Mouse (Mus musculus) heart, adult 2 months (tissue): Measurements from ENCODE around the gene Xylt1.

Experiments
- CTCF ChIP-seq: fragments of 200-600 bp; IDR thresholded peaks from 2 replicates; pipeline ENCODE4 v1.8.1; 2022; ENCODE audit warnings: antibody characterized with exemption, mild to moderate bottlenecking, moderate library complexity
- EP300 ChIP-seq: fragments of 200-500 bp; IDR thresholded peaks from 2 replicates; pipeline ENCODE4 v1.6.1; 2011; ENCODE audit warnings: low read depth, low read length, control low read depth; ENCODE audit not compliant: insufficient read depth

DNA sequence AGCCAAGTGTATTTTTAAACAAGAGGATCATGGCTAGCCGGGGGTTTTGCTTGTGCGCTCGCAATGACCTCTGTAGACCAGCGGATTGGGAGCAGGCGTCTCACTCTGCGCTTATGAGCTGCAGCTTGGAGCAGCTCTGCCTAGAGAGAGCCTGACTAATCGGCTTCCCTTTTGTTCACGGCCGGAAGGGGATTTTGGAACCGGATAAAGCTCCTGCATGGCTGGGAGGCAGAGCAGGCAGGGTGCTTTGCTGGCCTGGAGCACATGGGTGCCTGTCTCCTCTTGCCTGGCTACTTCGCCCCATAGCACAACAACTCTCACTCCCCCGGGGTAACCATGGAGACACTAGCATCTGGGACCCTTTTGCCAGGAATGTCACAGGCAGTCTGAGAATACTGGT is 172.4 kb downstream of the Xylt1 start:
- TF ChIP-seq CTCF (no peak), EP300 (no peak)
